Mouse (Mus musculus) MEL (cell line): Measurements from ENCODE around the gene Slc29a3. TPM values are rescaled to one million over a fixed set of nuclear protein-coding genes. Genes with fewer than 3 reads are reported as not detected.

Experiments
- DNase-seq: peaks from one replicate; pipeline ENCODE4 v3.0.0; 2011; ENCODE audit warnings: low read depth, low spot score
- H3K27ac ChIP-seq: 2 replicates; pipeline ENCODE4 v1.5.1; 2012; ENCODE audit warnings: low read depth, mild to moderate bottlenecking, control low read depth, low read length, moderate library complexity; ENCODE audit not compliant: control insufficient read depth
- H3K27me3 ChIP-seq, 2 experiments: fragments of 150-350 bp in 1 of 2; sonication (generic) in 1 of 2; 2 replicates each; pipeline ENCODE4 v1.6.1; 2012; ENCODE audit warnings: low read length in 2 of 2, mild to moderate bottlenecking in 2 of 2, improper control_type of control experiment in 1 of 2, moderate library complexity in 1 of 2; ENCODE audit not compliant: insufficient read depth in 2 of 2, control insufficient read depth in 1 of 2
- H3K36me3 ChIP-seq, 2 experiments: 2 replicates each; pipeline ENCODE4 v1.6.1; 2012 to 2014; ENCODE audit warnings: low read length in 2 of 2, improper control_type of control experiment in 1 of 2, inconsistent platforms in 1 of 2, mild to moderate bottlenecking in 1 of 2; ENCODE audit not compliant: insufficient read depth in 2 of 2, control insufficient read depth in 1 of 2
- H3K4me1 ChIP-seq, 2 experiments: fragments of 150-350 bp in 1 of 2; sonication (generic) in 1 of 2; 2 replicates each; pipeline ENCODE4 v1.6.1; 2012; ENCODE audit warnings: low read length in 2 of 2, improper control_type of control experiment in 1 of 2, mild to moderate bottlenecking in 1 of 2; ENCODE audit not compliant: insufficient read depth in 2 of 2, control insufficient read depth in 1 of 2
- H3K4me3 ChIP-seq, 2 experiments: fragments of 150-350 bp in 1 of 2; sonication (generic) in 1 of 2; 2 replicates each; pipeline ENCODE4 v1.5.1; 2012; ENCODE audit warnings: low read depth in 2 of 2, low read length in 2 of 2, mild to moderate bottlenecking in 2 of 2, moderate library complexity in 2 of 2, control low read depth in 1 of 2, improper control_type of control experiment in 1 of 2; ENCODE audit not compliant: control insufficient read depth in 1 of 2, insufficient read depth in 1 of 2
- H3K79me2 ChIP-seq: 2 replicates; pipeline ENCODE4 v1.6.1; 2012; ENCODE audit warnings: mild to moderate bottlenecking, low read length, moderate library complexity; ENCODE audit not compliant: control insufficient read depth, poor library complexity, insufficient read depth
- H3K9ac ChIP-seq: 2 replicates; pipeline ENCODE4 v1.6.1; 2012; ENCODE audit warnings: low read depth, mild to moderate bottlenecking, control low read depth, low read length, moderate library complexity; ENCODE audit not compliant: control insufficient read depth, poor library complexity, severe bottlenecking
- H3K9me3 ChIP-seq: fragments of 150-350 bp; sonication (generic); replicated peaks from 2 replicates; pipeline ENCODE4 v1.6.1; 2012; ENCODE audit warnings: mild to moderate bottlenecking, low read length, improper control_type of control experiment, moderate library complexity; ENCODE audit not compliant: insufficient read depth
- CTCF ChIP-seq, 3 experiments: IDR thresholded peaks in 2 of 3; conservative IDR thresholded peaks in 1 of 3; 2 replicates each; pipeline ENCODE4 v1.5.1; 2011 to 2012; ENCODE audit warnings: low read length in 3 of 3, low read depth in 2 of 3, mild to moderate bottlenecking in 2 of 3, improper control_type of control experiment in 1 of 3, inconsistent platforms in 1 of 3, mixed read lengths in 1 of 3, moderate library complexity in 1 of 3; ENCODE audit not compliant: control insufficient read depth in 1 of 3, insufficient read depth in 1 of 3, poor library complexity in 1 of 3, severe bottlenecking in 1 of 3
- ELF1 ChIP-seq: IDR thresholded peaks from 2 replicates; pipeline ENCODE4 v1.6.1; 2014; ENCODE audit warnings: low read depth, mild to moderate bottlenecking, inconsistent platforms, low read length, improper control_type of control experiment, moderate library complexity
- GATA1 ChIP-seq: IDR thresholded peaks from 2 replicates; pipeline ENCODE4 v1.6.1; 2011; ENCODE audit warnings: low read depth, low read length, improper control_type of control experiment
- HCFC1 ChIP-seq: IDR thresholded peaks from 2 replicates; pipeline ENCODE4 v1.6.1; 2012; ENCODE audit warnings: low read depth, mild to moderate bottlenecking, inconsistent platforms, low read length, improper control_type of control experiment, moderate library complexity
- MAX ChIP-seq: IDR thresholded peaks from 2 replicates; pipeline ENCODE4 v1.6.1; 2011; ENCODE audit warnings: low read length, improper control_type of control experiment
- MAZ ChIP-seq: IDR thresholded peaks from 2 replicates; pipeline ENCODE4 v1.6.1; 2012; ENCODE audit warnings: low read depth, mild to moderate bottlenecking, inconsistent platforms, low read length, improper control_type of control experiment
- MEF2A ChIP-seq: IDR thresholded peaks from 2 replicates; pipeline ENCODE4 v1.6.1; 2014; ENCODE audit warnings: low read depth, mild to moderate bottlenecking, inconsistent platforms, low read length, improper control_type of control experiment; ENCODE audit not compliant: poor library complexity, insufficient replicate concordance, severe bottlenecking; ENCODE audit errors: extremely low read depth
- MXI1 ChIP-seq: IDR thresholded peaks from 2 replicates; pipeline ENCODE4 v1.6.1; 2011; ENCODE audit warnings: mild to moderate bottlenecking, low read depth, low read length, improper control_type of control experiment
- NELFE ChIP-seq: IDR thresholded peaks from 2 replicates; pipeline ENCODE4 v1.6.1; 2011; ENCODE audit warnings: low read depth, low read length, improper control_type of control experiment
- POLR2A ChIP-seq, 2 experiments: IDR thresholded peaks; 2 replicates each; pipeline ENCODE4 v1.6.1; 2011 to 2012; ENCODE audit warnings: low read length in 2 of 2, mild to moderate bottlenecking in 2 of 2, control low read depth in 1 of 2, improper control_type of control experiment in 1 of 2, low read depth in 1 of 2, moderate library complexity in 1 of 2; ENCODE audit not compliant: control insufficient read depth in 1 of 2, insufficient read depth in 1 of 2, poor library complexity in 1 of 2
- RAD21 ChIP-seq: IDR thresholded peaks from 2 replicates; pipeline ENCODE4 v1.6.1; 2011; ENCODE audit warnings: mild to moderate bottlenecking, low read depth, low read length, improper control_type of control experiment
- RCOR1 ChIP-seq: IDR thresholded peaks from 2 replicates; pipeline ENCODE4 v1.6.1; 2012; ENCODE audit warnings: low read depth, mild to moderate bottlenecking, inconsistent platforms, low read length, improper control_type of control experiment
- TCF12 ChIP-seq: IDR thresholded peaks from 2 replicates; pipeline ENCODE4 v1.6.1; 2014; ENCODE audit warnings: low read depth, mild to moderate bottlenecking, inconsistent platforms, low read length, improper control_type of control experiment, moderate library complexity
- USF2 ChIP-seq, 2 experiments: IDR thresholded peaks; 2 replicates each; pipeline ENCODE4 v1.6.1; 2011 to 2012; ENCODE audit warnings: improper control_type of control experiment in 2 of 2, low read length in 2 of 2, borderline replicate concordance in 1 of 2, inconsistent platforms in 1 of 2, low read depth in 1 of 2, mild to moderate bottlenecking in 1 of 2; ENCODE audit not compliant: insufficient read depth in 1 of 2
- ZKSCAN1 ChIP-seq: IDR thresholded peaks from 2 replicates; pipeline ENCODE4 v1.6.1; 2012; ENCODE audit warnings: low read depth, mild to moderate bottlenecking, inconsistent platforms, low read length, improper control_type of control experiment, moderate library complexity
- ZMIZ1 ChIP-seq: IDR thresholded peaks from 2 replicates; pipeline ENCODE4 v1.6.1; 2012; ENCODE audit warnings: low read depth, mild to moderate bottlenecking, inconsistent platforms, low read length, improper control_type of control experiment, moderate library complexity
- polyA plus RNA-seq, 2 experiments: library from polyadenylated mRNA; stranded (reverse) in 1 of 2; unstranded in 1 of 2; fragments of >175 nt in 1 of 2; fragments of >200 nt in 1 of 2; gene quantifications; 2 replicates each; pipeline versions ENCODE4 v1.2.1 to v1.2.4; 2012; ENCODE audit warnings: low replicate concordance in 2 of 2, low read depth in 1 of 2; ENCODE audit not compliant: insufficient read length in 2 of 2, insufficient read depth in 1 of 2, missing spikeins in 1 of 2
- total RNA-seq: library from RNA; depleted of rRNA; stranded (reverse); fragments of 300-350 nt; gene quantifications from 2 replicates; pipeline ENCODE4 v1.2.3, GENCODE M21; 2012

The Slc29a3 gene
- total and polyA plus RNA-seq, 3 experiments, result 2.4 to 46.0 (median 7.7) TPM

DNA sequence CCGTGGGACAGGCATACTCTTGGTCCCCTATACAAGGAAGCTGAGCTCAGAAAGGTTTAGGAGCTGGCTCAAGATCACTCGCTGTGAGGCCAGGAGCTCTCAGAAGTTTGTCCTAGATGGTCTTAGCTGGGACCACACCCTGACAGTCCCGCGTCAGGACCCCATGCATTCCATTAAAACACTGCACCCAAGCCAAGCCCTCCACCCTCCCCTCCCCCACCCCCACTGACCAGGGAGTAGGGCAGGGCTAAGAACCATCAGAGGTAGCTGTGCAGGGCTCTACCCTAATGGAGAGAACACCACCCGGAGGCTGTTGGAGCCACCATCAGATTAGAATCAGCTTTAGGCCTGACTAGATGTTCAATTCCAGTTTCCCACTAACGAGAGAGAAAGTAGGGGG is 28.1 kb downstream of the Slc29a3 start:
- DNase-seq, result no peak
- no peak overlapping the region for H3K9ac ChIP-seq
- no peaks in the 10 kb centered on the region for H3K4me1 ChIP-seq
- H3K4me3 ChIP-seq, result no peak overlapping the region
- H3K9me3 ChIP-seq, result no peaks in the 10 kb centered on the region
- TF ChIP-seq TCF12, result no peak
- TF ChIP-seq MEF2A, result no peak
- H3K79me2 ChIP-seq, result no peaks in the 10 kb centered on the region
- no peaks in the 10 kb centered on the region for H3K36me3 ChIP-seq
- H3K27me3 ChIP-seq, result no peaks in the 10 kb centered on the region
- H3K27ac ChIP-seq, result no peak overlapping the region

DNA sequence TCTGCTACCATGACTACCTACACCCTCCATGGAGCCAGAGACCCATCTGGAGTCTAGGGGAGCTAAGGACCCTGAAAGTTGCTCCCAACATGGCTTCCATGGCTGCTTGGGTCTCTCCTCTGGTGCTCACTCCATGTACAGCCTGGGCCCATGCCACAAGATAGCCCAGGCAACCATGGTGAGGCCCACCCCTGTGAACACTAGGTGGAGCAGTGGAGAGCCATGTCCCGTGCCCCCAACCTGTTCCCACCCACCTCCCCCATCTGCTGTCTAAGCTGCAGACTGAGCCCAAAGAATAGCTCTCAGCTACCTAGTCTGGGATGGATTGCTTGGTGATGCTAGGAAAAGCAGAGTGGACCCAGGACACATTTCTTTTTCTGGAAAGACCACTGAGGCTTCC is 29.2 kb downstream of the Slc29a3 start:
- Histone ChIP-seq H3K36me3 (no peaks in the 10 kb centered on the region), H3K4me3 (no peak overlapping the region)
- DNase-seq, result no peak

DNA sequence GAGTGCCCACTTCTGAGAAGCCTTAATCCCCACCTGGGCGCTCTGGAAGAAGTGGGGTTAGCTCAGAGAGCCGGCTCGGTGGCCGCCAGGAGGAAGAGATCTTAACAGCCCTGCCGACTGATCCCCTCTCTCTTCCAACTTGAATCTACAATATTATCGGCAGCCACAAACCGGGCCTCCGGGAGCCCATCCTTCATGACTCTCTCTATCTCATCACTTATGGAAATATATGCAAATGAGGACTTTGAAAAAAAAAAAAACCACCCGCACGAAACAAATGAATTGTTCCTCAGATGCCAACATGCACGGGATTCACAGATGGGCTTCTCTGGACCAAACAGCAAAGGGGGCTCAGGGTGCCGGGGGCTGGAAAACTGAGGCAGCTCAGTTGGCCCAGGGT is 31.0 kb downstream of the Slc29a3 start:
- no peak for DNase-seq
- TF ChIP-seq POLR2A (IDR thresholded peaks at IDR 0.05; ENCODE audit: control insufficient read depth in 1 of 2, insufficient read depth in 1 of 2, low read depth in 1 of 2, low read length in 2 of 2, poor library complexity in 1 of 2) (no peak), NELFE (no peak)
- TF ChIP-seq, all 39 proteins: peak for 0
- H3K36me3 ChIP-seq, result no peaks in the 10 kb centered on the region
- H3K4me3 ChIP-seq, result no peak overlapping the region
- no peak overlapping the region for H3K27ac ChIP-seq
- no peaks in the 10 kb centered on the region for H3K27me3 ChIP-seq
- H3K79me2 ChIP-seq, result no peaks in the 10 kb centered on the region
- no peaks in the 10 kb centered on the region for H3K4me1 ChIP-seq
- H3K9ac ChIP-seq, result no peak overlapping the region
- no peaks in the 10 kb centered on the region for H3K9me3 ChIP-seq

More for the DNA sequence above, 29.2 kb downstream of the Slc29a3 start:
- Histone ChIP-seq H3K27ac (no peak overlapping the region), H3K9me3 (no peaks in the 10 kb centered on the region), H3K79me2 (no peaks in the 10 kb centered on the region), H3K4me1 (no peaks in the 10 kb centered on the region), H3K9ac (no peak overlapping the region), H3K27me3 (no peaks in the 10 kb centered on the region)
- TF ChIP-seq CTCF (IDR thresholded peaks at IDR 0.05 in 2 of 3, conservative IDR thresholded peaks at IDR 0.05 in 1 of 3; ENCODE audit: control insufficient read depth in 1 of 3, insufficient read depth in 1 of 3, low read depth in 2 of 3, low read length in 3 of 3, poor library complexity in 1 of 3, severe bottlenecking in 1 of 3) (peak in 2 of 3 experiments; percentile 7 to 20; a peak in 3 of 6 replicates), ZMIZ1 (no peak)

DNA sequence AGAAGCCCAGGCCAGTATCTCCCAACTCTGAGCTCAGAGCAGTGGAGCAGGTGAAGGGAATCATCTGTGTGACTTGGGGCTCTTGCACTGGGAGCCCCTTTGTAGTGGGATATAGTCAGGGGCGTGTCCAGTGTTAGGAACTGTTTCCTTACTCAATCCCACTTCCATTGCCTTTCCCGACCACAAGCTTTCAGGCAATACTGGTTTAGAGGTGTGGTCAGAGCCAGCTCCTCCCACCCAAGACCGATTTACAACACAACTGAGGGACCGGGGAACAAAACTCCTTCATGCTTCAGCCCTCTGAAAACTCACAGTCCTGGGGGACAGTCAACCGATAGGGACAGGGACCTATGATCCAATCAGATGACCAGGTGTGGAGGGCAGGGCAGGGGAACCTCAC is 32.1 kb downstream of the Slc29a3 start:
- no peak for DNase-seq
- H3K4me3 ChIP-seq, result no peak overlapping the region
- TF ChIP-seq RAD21 (no peak), MAX (no peak), RCOR1 (no peak), USF2 (IDR thresholded peaks at IDR 0.05; ENCODE audit: borderline replicate concordance in 1 of 2, insufficient read depth in 1 of 2, low read depth in 1 of 2, low read length in 2 of 2) (no peak), MAZ (no peak), MXI1 (no peak), TCF12 (no peak), HCFC1 (no peak), GATA1 (no peak), ZKSCAN1 (no peak), ELF1 (no peak)
- H3K9me3 ChIP-seq, result no peaks in the 10 kb centered on the region
- no peak overlapping the region for H3K9ac ChIP-seq
- H3K27ac ChIP-seq, result no peak overlapping the region
- no peaks in the 10 kb centered on the region for H3K79me2 ChIP-seq
- H3K27me3 ChIP-seq, result no peaks in the 10 kb centered on the region
- no peaks in the 10 kb centered on the region for H3K36me3 ChIP-seq
- H3K4me1 ChIP-seq, result no peaks in the 10 kb centered on the region
